Mouse (Mus musculus) urinary bladder, postnatal 14 days (tissue): ENCODE results near the gene Shroom1.

Experiments
- DNase-seq: peaks from one replicate; pipeline ENCODE4 v3.0.0; 2021; ENCODE audit warnings: low spot score

Gene Shroom1

DNA sequence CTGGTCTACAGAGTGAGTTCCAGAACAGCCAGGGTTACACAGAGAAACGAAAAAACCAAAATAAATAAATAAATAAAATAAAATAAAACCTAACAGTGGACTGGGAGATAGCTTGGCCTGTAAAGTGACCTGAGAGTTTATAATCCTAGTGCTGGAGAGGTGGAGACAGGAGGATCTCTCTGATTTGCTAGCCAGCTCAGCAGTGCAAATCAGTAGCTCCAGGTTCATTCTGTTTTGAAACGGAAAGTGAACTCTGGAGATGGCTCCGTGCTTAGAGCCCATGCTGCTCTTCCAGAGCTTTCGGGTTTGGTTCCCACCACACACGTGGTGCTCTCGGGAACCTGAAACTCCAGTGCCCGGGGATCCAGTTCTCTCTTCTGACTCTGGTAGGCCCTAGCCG, 9.0 kb upstream of the Shroom1 start:
- DNase-seq: no peak

- peak; percentile 53 for DNase-seq
Measured at GRCm38 (mm10) chr11:53448529-53448928, 8.5 kb upstream of the Shroom1 start.

- peak; percentile 53 for DNase-seq
Measured at GRCm38 (mm10) chr11:53450070-53450705, 6.8 kb upstream of the Shroom1 start.

DNA sequence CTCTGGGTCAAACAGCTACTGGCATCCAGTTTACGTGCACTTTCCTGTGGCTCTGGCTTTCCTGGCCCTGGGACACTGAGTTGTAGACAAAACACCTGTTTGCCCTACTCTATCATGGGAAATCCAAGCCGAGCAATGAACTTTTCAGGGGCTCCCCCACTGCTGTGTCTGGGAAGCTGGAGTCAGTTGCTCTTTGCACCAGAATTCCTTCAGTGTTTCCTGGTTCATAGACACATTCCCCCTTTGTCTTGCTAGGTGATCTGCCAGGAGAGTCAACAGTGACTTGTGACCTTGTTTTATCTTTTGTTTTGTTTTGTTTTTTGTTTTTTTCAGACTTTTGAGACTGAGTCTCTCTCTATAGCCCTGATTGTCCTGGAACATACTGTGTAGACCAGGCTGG, 5.6 kb upstream of the Shroom1 start:
- DNase-seq: no peak

DNA sequence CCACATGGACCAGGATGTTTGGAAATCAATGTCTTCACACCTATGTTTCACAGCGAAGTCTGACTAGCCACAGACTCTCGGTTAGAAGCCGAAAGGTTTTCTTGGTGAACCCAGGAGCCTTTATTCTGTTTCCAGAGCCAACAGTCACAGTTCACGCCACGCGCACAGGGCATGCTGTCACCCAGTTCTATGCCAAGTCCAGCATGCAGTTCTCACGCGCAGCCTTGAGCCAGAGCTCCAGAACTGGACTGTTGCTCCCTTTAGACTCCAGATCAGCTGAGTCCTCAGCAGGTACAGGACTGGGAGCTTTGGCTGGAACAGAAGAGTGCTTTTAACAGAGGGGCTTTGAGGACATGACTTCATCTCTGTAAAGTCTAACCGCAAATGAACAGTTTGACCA, 4.6 kb upstream of the Shroom1 start:
- no peak for DNase-seq

DNA sequence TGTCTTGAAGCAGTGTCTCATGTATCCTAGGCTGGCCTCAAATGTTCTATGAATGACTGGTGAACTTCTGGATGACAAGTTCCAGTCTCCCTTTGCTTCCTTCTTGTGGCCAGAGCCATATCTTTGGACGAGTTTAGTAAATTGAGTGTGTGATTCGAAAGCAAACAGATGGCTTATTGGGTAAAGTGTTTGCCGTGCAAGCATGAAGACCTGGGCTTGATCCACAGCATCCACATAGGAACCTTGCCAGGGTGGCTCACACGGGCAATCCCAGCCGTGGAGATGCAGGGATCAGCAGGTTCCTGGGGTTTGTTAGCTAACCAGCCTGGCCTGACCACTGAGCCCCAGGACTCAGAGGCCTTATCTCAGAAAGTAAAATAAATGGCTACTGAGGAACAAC, 4.0 kb upstream of the Shroom1 start:
- DNase-seq: no peak

DNA sequence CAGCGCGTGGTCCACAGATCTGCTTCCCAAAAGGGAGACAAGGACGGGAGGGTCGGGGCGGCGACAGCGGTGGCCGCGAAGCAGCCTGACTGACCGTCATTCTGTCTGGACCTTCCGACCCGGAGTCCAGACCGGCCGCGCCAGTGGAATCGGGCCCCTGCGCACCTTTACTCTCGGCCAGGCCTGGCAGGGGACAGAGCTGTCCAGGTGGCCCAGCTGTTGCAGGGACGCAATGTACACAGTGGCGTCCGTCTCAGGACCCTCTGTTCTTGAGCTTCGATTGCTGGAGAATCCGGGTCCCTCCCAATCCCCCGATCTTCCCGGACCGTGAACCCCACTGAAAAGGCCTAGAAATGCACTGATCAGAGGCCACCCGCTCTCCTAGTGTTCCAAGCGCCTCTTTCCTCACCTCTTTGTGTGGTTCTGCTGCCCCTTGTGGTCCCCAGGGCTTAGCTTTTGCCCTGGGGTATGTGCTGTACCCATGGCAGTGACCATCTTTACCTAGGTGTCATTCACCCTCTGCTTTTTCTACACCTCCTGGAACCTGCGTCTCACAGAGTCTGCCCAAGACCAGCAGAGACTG, 458 bp downstream of the Shroom1 start:
- no peak for DNase-seq

DNA sequence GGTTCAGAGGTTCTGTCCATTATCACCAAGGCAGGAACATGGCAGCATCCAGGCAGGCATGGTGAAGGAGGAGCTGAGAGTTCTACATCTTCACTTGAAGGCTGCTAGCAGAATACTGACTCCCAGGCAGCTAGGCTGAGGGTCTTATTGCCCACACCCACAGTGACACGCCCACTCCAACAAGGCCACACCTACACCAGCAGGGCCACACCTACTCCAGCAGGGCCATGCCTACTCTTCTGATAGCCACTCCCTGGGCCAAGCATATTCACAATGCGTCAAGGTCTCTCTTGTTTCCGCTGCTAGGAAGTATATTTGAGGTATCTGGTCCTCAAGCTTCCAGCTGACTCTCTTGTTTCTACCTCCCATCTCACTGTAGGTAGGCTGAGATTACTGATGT, 2.0 kb downstream of the Shroom1 start:
- no peak for DNase-seq

DNA sequence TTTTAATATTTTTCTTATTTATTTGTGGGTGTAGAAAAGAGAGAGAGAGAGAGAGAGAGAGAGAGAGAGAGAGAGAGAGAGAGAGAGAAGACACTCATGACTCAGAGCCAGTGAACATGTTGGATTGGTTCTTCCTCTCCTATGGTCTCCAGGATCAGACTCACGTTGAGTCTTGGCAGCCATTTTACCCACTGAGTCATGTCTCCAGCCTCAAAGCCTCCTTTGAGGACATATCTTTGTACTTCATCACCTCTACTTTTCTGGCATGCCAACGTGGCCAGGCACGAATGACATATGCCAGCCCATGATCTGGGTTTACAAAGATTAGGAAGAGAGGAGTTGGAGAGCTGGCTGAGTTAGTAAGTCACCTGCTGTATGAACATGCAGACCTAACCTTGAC, 3.2 kb downstream of the Shroom1 start:
- no peak for DNase-seq

DNA sequence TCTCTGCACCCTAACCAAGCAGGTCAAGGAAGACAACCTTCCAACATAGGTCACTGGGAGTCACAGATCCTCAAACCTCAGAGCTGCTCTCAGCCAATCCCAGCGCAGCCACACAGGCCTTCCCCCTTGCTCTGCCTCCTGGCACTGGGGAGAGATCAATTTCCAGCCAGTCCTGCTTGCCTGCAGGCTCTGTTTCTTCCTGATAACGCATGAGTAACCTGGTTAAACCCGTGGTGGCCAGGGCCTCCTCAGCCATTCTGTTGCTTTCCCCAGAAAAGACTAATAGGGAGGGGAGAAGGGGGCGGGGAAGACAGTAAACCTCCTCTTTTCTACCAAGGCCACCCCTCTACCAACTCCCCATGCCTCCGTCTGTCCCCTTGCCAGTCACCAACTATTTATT, 4.7 kb downstream of the Shroom1 start:
- DNase-seq: peak; percentile 51

GRCm38 (mm10) chr11:53463551-53464424, 6.8 kb downstream of the Shroom1 start:
- no peak for DNase-seq

DNA sequence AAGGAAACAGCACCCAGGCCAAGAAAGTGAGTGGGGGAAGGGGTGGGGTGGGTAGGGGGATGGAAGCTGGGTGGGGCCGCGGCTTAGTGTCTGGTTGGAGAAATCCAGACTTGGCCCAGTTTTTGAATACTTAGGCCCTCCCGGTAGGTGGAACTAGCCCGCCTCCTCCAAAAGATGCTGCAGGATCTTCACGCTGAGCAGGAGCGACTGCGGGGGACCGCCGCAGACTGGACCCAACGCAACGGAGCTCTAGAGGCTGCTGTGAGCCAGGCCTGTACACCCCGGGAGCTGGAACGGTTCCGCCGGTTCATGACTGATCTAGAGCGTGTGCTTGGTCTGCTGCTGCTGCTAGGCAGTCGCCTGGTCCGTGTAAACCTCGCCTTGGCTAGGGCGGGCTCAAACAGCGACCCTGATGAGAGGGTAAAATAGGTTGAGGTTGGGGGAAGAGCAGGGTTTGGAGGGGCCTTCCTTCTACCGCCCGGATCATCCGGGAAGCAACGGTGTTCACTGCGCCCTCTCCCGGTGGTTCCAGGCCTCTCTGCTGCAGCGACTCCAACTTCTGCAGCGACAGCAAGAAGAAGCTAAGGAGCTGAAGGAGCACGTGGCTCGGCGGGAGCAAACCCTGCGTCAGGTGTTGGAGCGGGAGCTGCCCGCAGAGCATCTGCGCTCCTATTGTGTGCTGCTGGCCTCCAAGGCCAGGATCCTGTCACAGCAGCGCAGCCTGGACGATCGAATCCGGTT, 9.4 kb downstream of the Shroom1 start:
- DNase-seq: peak; percentile 83

- peak; percentile 54 for DNase-seq
Measured at GRCm38 (mm10) chr11:53469294-53469967, 12.4 kb downstream of the Shroom1 start.

DNA sequence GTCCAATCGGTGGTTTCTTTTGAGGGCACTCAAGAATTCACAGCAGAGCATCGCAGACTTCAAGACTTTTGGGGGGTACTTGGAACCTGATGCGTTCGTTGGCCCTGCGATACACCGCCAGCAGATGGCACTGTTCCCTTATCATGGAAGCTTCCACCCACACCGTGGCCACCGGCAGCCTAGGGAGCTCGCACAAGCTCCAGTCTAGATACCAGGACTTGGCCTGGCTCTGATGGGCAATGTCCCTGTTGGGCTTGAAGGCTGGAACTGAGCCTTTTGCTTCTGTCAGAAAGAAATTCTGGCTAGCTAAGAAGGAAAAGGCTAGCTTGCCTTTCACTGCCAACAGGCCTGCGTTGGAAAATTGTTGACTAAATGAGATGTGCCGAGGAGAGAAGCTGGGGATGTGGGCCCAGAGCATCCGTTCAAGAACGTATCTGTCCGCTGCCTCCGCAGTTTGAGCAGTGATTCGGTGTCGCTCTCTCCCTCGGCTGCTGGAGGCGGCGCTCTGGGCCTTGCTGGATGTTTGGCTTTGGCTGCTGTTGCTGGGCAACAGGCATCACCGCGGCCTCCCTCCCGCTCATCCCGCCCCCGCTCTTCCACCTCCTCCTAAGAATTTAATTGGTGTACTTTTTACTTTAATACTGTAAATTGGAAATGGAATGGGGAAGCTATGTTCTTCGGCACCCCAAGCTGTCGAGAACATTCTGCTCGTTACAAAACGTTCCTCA, 13.1 kb downstream of the Shroom1 start, which contains the start of gene Gm9837:
TSS of gene Gm9837 (minus strand) at position 512 of the 728 bp plus-strand sequence.
- DNase-seq: peak; percentile 91

- DNase-seq: no peak
Measured at GRCm38 (mm10) chr11:53472709-53473108, 15.7 kb downstream of the Shroom1 start.

- no peak for DNase-seq
Measured at GRCm38 (mm10) chr11:53475620-53476019, 18.6 kb downstream of the Shroom1 start.

DNA sequence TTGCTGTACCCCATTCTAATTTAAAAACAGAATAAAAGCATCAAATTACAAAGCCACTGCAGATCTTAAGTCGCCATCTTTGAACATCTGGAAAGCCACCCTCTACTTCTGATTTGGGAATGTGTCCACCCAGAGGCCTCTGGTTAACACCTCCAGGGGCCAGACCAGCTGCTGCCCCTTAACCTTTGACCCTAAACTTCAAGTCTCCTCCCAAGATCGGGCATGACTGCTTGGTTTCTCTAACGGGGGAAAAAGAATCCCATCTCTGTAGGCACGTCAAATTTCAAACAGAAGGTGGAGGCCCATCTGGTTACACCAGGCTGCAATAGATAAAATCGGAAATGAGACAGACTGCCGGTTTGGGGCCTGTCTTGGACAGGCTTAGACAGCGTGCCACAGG, 20.8 kb downstream of the Shroom1 start:
- DNase-seq: no peak

DNA sequence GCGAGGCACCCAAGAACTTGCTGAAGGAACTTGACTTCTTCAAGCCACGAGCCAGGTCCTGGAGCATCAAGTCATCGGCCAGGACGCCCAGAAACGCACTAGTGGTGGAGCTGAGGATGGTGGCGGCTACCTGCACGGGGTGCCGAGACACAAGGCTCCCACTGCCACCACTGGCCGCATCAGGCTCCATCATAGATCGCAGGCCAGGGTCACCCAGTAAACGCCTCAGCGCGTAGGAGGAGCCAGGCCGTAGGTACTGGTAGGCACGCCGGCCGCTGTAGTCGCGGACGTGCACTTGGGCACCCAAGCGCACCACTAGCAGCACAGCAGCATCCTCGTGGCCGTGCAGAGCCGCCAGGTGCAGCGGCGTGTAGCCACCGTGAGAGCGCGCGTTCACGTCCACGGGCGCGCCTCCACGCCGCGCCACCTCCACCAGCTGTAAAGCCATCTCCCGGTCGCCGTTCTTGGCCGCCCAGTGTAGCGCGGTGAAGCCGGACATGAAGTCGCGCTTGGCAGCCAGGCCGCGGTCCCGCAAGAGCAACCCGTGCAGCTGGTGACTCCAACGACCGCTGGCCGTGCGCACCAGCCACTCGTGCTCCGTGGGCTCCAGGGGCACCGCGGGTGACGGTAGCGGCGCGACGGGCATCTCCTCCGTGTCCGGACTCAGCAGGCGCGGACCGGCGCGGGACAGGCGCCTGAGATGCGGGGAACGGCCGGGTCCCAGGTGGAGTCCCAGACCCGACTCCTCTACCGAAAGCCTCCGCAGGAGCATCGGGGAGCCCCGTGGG, 21.6 kb downstream of the Shroom1 start:
- DNase-seq: no peak

DNA sequence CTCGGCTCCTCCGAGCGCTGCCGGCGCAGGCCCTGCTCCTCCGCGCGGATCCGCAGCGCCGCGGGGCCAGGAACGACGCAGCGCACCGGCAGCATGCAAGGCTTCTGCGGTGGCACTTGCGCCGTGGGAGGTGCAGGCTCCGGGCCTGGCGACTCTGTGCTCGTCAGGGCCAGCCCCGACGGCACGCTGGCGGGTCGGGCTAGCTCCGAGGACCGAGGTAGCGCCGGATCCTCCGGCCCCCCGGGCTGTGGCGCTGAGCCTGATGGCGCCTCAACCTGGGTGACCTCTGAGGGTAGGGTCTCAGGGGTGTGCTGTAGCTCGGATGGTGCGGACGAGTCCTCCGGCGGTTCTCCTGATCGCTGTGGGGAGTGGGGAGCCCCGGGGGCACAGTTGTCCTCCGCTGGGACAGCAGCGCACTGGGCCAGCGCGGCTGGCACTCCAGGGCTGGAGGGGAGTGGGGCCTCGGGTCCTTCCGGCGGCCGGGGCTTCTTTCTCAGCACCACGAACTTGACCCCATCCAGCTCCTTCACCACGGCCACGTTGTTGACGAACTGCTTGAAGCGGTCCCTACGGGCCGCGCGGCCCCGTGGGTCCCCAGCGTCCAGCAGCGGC, 22.3 kb downstream of the Shroom1 start:
- DNase-seq: no peak

DNA sequence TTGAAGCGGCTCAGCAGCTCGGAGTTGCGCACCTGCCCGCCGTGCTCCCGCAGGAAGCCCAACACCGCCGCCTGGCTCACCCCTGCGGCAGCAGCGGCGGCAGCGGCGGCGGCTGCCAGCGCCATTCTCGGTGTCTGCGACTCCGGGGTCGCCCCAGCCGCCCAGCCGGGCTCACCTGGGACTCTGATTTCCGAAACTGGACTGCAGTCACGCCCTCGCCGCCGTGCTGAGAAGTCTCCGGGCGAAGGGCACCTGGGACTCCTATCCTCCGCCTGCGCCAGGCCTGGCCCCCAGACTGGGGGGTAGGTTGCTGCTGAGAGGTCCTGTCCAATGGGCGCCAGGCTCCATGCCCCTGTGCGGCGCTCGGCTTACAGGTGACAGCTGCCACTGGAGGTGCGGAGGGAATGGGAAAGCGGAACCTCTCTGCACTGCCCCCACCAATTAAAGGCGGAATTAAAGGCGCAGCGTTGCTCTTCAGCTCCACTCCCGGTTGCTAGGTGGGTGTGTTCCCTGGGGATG, 22.8 kb downstream of the Shroom1 start, which contains the start of the genes Gm9945 and Sowaha:
TSS of gene Gm9945 (plus strand) at position 384 of the 519 bp plus-strand sequence.
TSS of gene Sowaha (minus strand) at position 492 of the 519 bp plus-strand sequence.
- DNase-seq: peak; percentile 51
